Mouse (Mus musculus): Measurements from ENCODE around the gene Pdilt.
"Not testable (repeated sequence)": the region's sequence is repeated elsewhere in the genome, so short reads cannot be mapped to it uniquely, and the experiment has no call there.

Gene Pdilt

GRCm38 (mm10) chr7:119523389-119523788 is at the start of gene Pdilt:
TSS of gene Pdilt (minus strand) at chr7:119523489.
- DNase-seq (ENCODE audit: low read depth in 2 of 2, low spot score in 2 of 2): no peak

- not testable (repeated sequence) for DNase-seq (ENCODE audit: low read depth in 2 of 2, low spot score in 2 of 2)
These were observed 39.2 kb upstream of the Pdilt start for GRCm38 (mm10) chr7:119562476-119562875.

GRCm38 (mm10) chr7:119561441-119561840 is 38.2 kb upstream of the Pdilt start:
- no peak for DNase-seq (ENCODE audit: low read depth in 2 of 2, low spot score in 2 of 2)

GRCm38 (mm10) chr7:119560452-119560835 is 37.2 kb upstream of the Pdilt start:
- no peak for DNase-seq (ENCODE audit: low read depth in 2 of 2, low spot score in 2 of 2)

- no peak for DNase-seq (ENCODE audit: low read depth in 2 of 2, low spot score in 2 of 2)
These were observed 36.6 kb upstream of the Pdilt start for GRCm38 (mm10) chr7:119559789-119560451.

- no peak for DNase-seq (ENCODE audit: low read depth in 2 of 2, low spot score in 2 of 2)
These were observed 30.8 kb upstream of the Pdilt start, which contains the start of gene Acsm2 for GRCm38 (mm10) chr7:119554040-119554439. TSS of gene Acsm2 (plus strand) at chr7:119554340.

GRCm38 (mm10) chr7:119550471-119551222 is 27.4 kb upstream of the Pdilt start:
- DNase-seq (ENCODE audit: low read depth in 2 of 2, low spot score in 2 of 2): no peak

GRCm38 (mm10) chr7:119545572-119545971 is 22.3 kb upstream of the Pdilt start:
- no peak for DNase-seq (ENCODE audit: low read depth in 2 of 2, low spot score in 2 of 2)

GRCm38 (mm10) chr7:119542445-119542844 is 19.2 kb upstream of the Pdilt start:
- DNase-seq (ENCODE audit: low read depth in 2 of 2, low spot score in 2 of 2): no peak

GRCm38 (mm10) chr7:119534389-119534788 is 11.1 kb upstream of the Pdilt start:
- no peak for DNase-seq (ENCODE audit: low read depth in 2 of 2, low spot score in 2 of 2)

GRCm38 (mm10) chr7:119532924-119533323 is 9.6 kb upstream of the Pdilt start:
- no peak for DNase-seq (ENCODE audit: low read depth in 2 of 2, low spot score in 2 of 2)

GRCm38 (mm10) chr7:119528617-119529016 is 5.3 kb upstream of the Pdilt start:
- DNase-seq (ENCODE audit: low read depth in 2 of 2, low spot score in 2 of 2): no peak

GRCm38 (mm10) chr7:119527548-119527947 is 4.3 kb upstream of the Pdilt start:
- no peak for DNase-seq (ENCODE audit: low read depth in 2 of 2, low spot score in 2 of 2)

GRCm38 (mm10) chr7:119527135-119527534 is 3.8 kb upstream of the Pdilt start:
- DNase-seq (ENCODE audit: low read depth in 2 of 2, low spot score in 2 of 2): no peak

- no peak for DNase-seq (ENCODE audit: low read depth in 2 of 2, low spot score in 2 of 2)
These were observed 3.2 kb upstream of the Pdilt start for GRCm38 (mm10) chr7:119526486-119526885.

- DNase-seq (ENCODE audit: low read depth in 2 of 2, low spot score in 2 of 2): no peak
These were observed 2.6 kb upstream of the Pdilt start for GRCm38 (mm10) chr7:119525881-119526281.

- DNase-seq (ENCODE audit: low read depth in 2 of 2, low spot score in 2 of 2): no peak
These were observed 904 bp downstream of the Pdilt start for GRCm38 (mm10) chr7:119522385-119522784.

GRCm38 (mm10) chr7:119521816-119522215 is 1.5 kb downstream of the Pdilt start:
- DNase-seq (ENCODE audit: low read depth in 2 of 2, low spot score in 2 of 2): no peak

- no peak for DNase-seq (ENCODE audit: low read depth in 2 of 2, low spot score in 2 of 2)
These were observed 3.6 kb downstream of the Pdilt start for GRCm38 (mm10) chr7:119519654-119520053.

- no peak for DNase-seq (ENCODE audit: low read depth in 2 of 2, low spot score in 2 of 2)
These were observed 4.1 kb downstream of the Pdilt start, which contains the start of gene Acsm5 for GRCm38 (mm10) chr7:119519163-119519562. TSS of gene Acsm5 (plus strand) at chr7:119519463.

- DNase-seq (ENCODE audit: low read depth in 2 of 2, low spot score in 2 of 2): no peak
These were observed 7.1 kb downstream of the Pdilt start for GRCm38 (mm10) chr7:119516272-119516558.

GRCm38 (mm10) chr7:119515492-119516271 is 7.6 kb downstream of the Pdilt start:
- DNase-seq (ENCODE audit: low read depth in 2 of 2, low spot score in 2 of 2): no peak

Measured in CD8-positive naive resting alpha-beta T cell, adult 2 months (primary cell).